Mouse (Mus musculus) myocyte (in vitro differentiated cells): ENCODE measurements around the gene D3Ertd254e. TPM values are rescaled to one million over a fixed set of nuclear protein-coding genes. Genes with fewer than 3 reads are reported as not detected.

ENCODE experiments used
- H3K27me3 ChIP-seq: one replicate; pipeline ENCODE4 v1.6.1; 2011; ENCODE audit not compliant: control insufficient read depth, insufficient read depth, insufficient read length
- H3K36me3 ChIP-seq: one replicate; pipeline ENCODE4 v1.6.1; 2011; ENCODE audit not compliant: control insufficient read depth, insufficient read depth
- H3K4me2 ChIP-seq: one replicate; pipeline ENCODE4 v1.6.1; 2011; ENCODE audit warnings: low read depth, control low read depth
- H3K4me3 ChIP-seq: one replicate; pipeline ENCODE4 v1.5.1; 2011; ENCODE audit warnings: mild to moderate bottlenecking, control low read depth, moderate library complexity
- H3K79me2 ChIP-seq: one replicate; pipeline ENCODE4 v1.6.1; 2011; ENCODE audit not compliant: control insufficient read depth, insufficient read depth
- H3ac ChIP-seq: one replicate; pipeline ENCODE4 v1.6.1; 2011; ENCODE audit not compliant: control insufficient read depth, insufficient read length
- CEBPB ChIP-seq: IDR thresholded peaks from 2 replicates; pipeline ENCODE4 v1.6.1; 2011; ENCODE audit warnings: mild to moderate bottlenecking, moderate library complexity; ENCODE audit not compliant: poor library complexity, insufficient read depth, severe bottlenecking
- E2F4 ChIP-seq: IDR thresholded peaks from one replicate; pipeline ENCODE4 v1.6.1; 2011; ENCODE audit warnings: mild to moderate bottlenecking, control low read depth, moderate library complexity; ENCODE audit not compliant: insufficient read depth
- MAX ChIP-seq: IDR thresholded peaks from one replicate; pipeline ENCODE4 v1.6.1; 2011; ENCODE audit warnings: low read depth, mild to moderate bottlenecking, control low read depth
- MYOD1 ChIP-seq, 3 experiments: IDR thresholded peaks; one replicate each; pipeline ENCODE4 v1.6.1; 2011; ENCODE audit warnings: control low read depth in 2 of 3, low read depth in 2 of 3, mild to moderate bottlenecking in 2 of 3, moderate library complexity in 1 of 3; ENCODE audit not compliant: insufficient read length in 2 of 3, control insufficient read depth in 1 of 3
- MYOG ChIP-seq, 3 experiments: IDR thresholded peaks; one replicate each; pipeline ENCODE4 v1.6.1; 2011; ENCODE audit warnings: control low read depth in 2 of 3, low read depth in 2 of 3, mild to moderate bottlenecking in 2 of 3; ENCODE audit not compliant: insufficient read length in 2 of 3, control insufficient read depth in 1 of 3, insufficient read depth in 1 of 3
- POLR2A ChIP-seq: IDR thresholded peaks from one replicate; pipeline ENCODE4 v1.6.1; 2011; ENCODE audit warnings: low read depth, mild to moderate bottlenecking, control low read depth, moderate library complexity; ENCODE audit not compliant: insufficient read length
- POLR2AphosphoS2 ChIP-seq: IDR thresholded peaks from one replicate; pipeline ENCODE4 v1.6.1; 2011; ENCODE audit warnings: low read depth, control low read depth; ENCODE audit not compliant: insufficient read length
- REST ChIP-seq: IDR thresholded peaks from one replicate; pipeline ENCODE4 v1.6.1; 2011; ENCODE audit warnings: mild to moderate bottlenecking, control low read depth, moderate library complexity; ENCODE audit not compliant: insufficient read depth, insufficient read length
- SRF ChIP-seq: IDR thresholded peaks from one replicate; pipeline ENCODE4 v1.6.1; 2011; ENCODE audit warnings: low read depth; ENCODE audit not compliant: control insufficient read depth, insufficient read length
- TCF12 ChIP-seq: IDR thresholded peaks from one replicate; pipeline ENCODE4 v1.6.1; 2011; ENCODE audit warnings: mild to moderate bottlenecking, control low read depth; ENCODE audit not compliant: poor library complexity, insufficient read depth, severe bottlenecking
- TCF3 ChIP-seq: IDR thresholded peaks from one replicate; pipeline ENCODE4 v1.6.1; 2011; ENCODE audit warnings: low read depth, control low read depth; ENCODE audit not compliant: insufficient read length
- USF1 ChIP-seq: IDR thresholded peaks from one replicate; pipeline ENCODE4 v1.6.1; 2011; ENCODE audit warnings: low read depth, mild to moderate bottlenecking, control low read depth, moderate library complexity
- polyA plus RNA-seq: library from polyadenylated mRNA; unstranded; fragments of >200 nt; fragmentation: generic; extraction: Trizol; gene quantifications from one replicate; pipeline ENCODE4 v1.2.1, GENCODE M21; 2012; ENCODE audit warnings: missing spikeins

The D3Ertd254e gene
- polyA plus RNA-seq, 1 experiment, result 1.0 TPM

- Histone ChIP-seq H3K36me3 (no peaks in the 10 kb centered on the region), H3K27me3 (no peaks in the 10 kb centered on the region), H3K79me2 (no peaks in the 10 kb centered on the region), H3ac (no peak overlapping the region), H3K4me2 (peak overlapping the region; percentile 32), H3K4me3 (no peak overlapping the region)
- TF ChIP-seq MAX, result no peak
- no peak for TF ChIP-seq TCF3
- TF ChIP-seq MYOG (IDR thresholded peaks at IDR 0.05; ENCODE audit: control insufficient read depth in 1 of 3, insufficient read depth in 1 of 3, insufficient read length in 2 of 3, low read depth in 2 of 3), result no peak
- no peak for TF ChIP-seq POLR2AphosphoS2
- no peak for TF ChIP-seq CEBPB
- TF ChIP-seq E2F4, result no peak
- no peak for TF ChIP-seq USF1
- no peak for TF ChIP-seq TCF12
- no peak for TF ChIP-seq REST
- no peak for TF ChIP-seq POLR2A
Measured at GRCm38 (mm10) chr3:36189243-36189642, 38.4 kb downstream of the D3Ertd254e start.

- Histone ChIP-seq H3K27me3 (no peaks in the 10 kb centered on the region), H3K79me2 (no peaks in the 10 kb centered on the region), H3ac (no peak overlapping the region), H3K36me3 (no peaks in the 10 kb centered on the region), H3K4me2 (no peak overlapping the region), H3K4me3 (no peak overlapping the region)
- TF ChIP-seq MYOG (IDR thresholded peaks at IDR 0.05; ENCODE audit: control insufficient read depth in 1 of 3, insufficient read depth in 1 of 3, insufficient read length in 2 of 3, low read depth in 2 of 3) (no peak), USF1 (no peak), MYOD1 (IDR thresholded peaks at IDR 0.05; ENCODE audit: control insufficient read depth in 1 of 3, insufficient read length in 2 of 3, low read depth in 2 of 3) (no peak), POLR2AphosphoS2 (no peak), REST (no peak), POLR2A (no peak)
Measured at GRCm38 (mm10) chr3:36201098-36201497, 50.3 kb downstream of the D3Ertd254e start.

GRCm38 (mm10) chr3:36202932-36203331 lies 52.1 kb downstream of the D3Ertd254e start:
- no peaks in the 10 kb centered on the region for H3K36me3 ChIP-seq
- H3K27me3 ChIP-seq, result no peaks in the 10 kb centered on the region
- no peak overlapping the region for H3K4me3 ChIP-seq
- H3K4me2 ChIP-seq, result no peak overlapping the region
- TF ChIP-seq MAX, result no peak
- TF ChIP-seq POLR2A, result no peak
- no peak for TF ChIP-seq TCF12
- TF ChIP-seq SRF, result no peak
- no peak for TF ChIP-seq USF1
- TF ChIP-seq E2F4, result no peak
- no peak for TF ChIP-seq CEBPB
- TF ChIP-seq MYOD1 (IDR thresholded peaks at IDR 0.05; ENCODE audit: control insufficient read depth in 1 of 3, insufficient read length in 2 of 3, low read depth in 2 of 3), result no peak
- no peak for TF ChIP-seq POLR2AphosphoS2
- no peak for TF ChIP-seq REST
- TF ChIP-seq TCF3, result no peak
- no peak for TF ChIP-seq MYOG (IDR thresholded peaks at IDR 0.05; ENCODE audit: control insufficient read depth in 1 of 3, insufficient read depth in 1 of 3, insufficient read length in 2 of 3, low read depth in 2 of 3)
- H3ac ChIP-seq, result no peak overlapping the region
- no peaks in the 10 kb centered on the region for H3K79me2 ChIP-seq

GRCm38 (mm10) chr3:36207520-36208264 lies 56.9 kb downstream of the D3Ertd254e start:
- no peak for TF ChIP-seq POLR2A
- TF ChIP-seq SRF, result no peak
- no peak for TF ChIP-seq MYOG (IDR thresholded peaks at IDR 0.05; ENCODE audit: control insufficient read depth in 1 of 3, insufficient read depth in 1 of 3, insufficient read length in 2 of 3, low read depth in 2 of 3)
- TF ChIP-seq TCF12, result no peak
- H3K79me2 ChIP-seq, result no peaks in the 10 kb centered on the region
- H3ac ChIP-seq, result no peak overlapping the region
- H3K27me3 ChIP-seq, result no peaks in the 10 kb centered on the region
- no peak overlapping the region for H3K4me3 ChIP-seq
- H3K36me3 ChIP-seq, result no peaks in the 10 kb centered on the region
- no peak overlapping the region for H3K4me2 ChIP-seq

- Histone ChIP-seq H3K4me3 (no peak overlapping the region), H3K36me3 (no peaks in the 10 kb centered on the region), H3K4me2 (peak overlapping the region; percentile 77), H3K27me3 (no peaks in the 10 kb centered on the region), H3ac (no peak overlapping the region), H3K79me2 (no peaks in the 10 kb centered on the region)
- TF ChIP-seq MYOG (IDR thresholded peaks at IDR 0.05; ENCODE audit: control insufficient read depth in 1 of 3, insufficient read depth in 1 of 3, insufficient read length in 2 of 3, low read depth in 2 of 3), result no peak
- TF ChIP-seq REST, result no peak
- no peak for TF ChIP-seq E2F4
- no peak for TF ChIP-seq USF1
- no peak for TF ChIP-seq SRF
- TF ChIP-seq TCF12, result no peak
- TF ChIP-seq POLR2A, result no peak
- no peak for TF ChIP-seq CEBPB
- no peak for TF ChIP-seq POLR2AphosphoS2
- TF ChIP-seq MYOD1 (IDR thresholded peaks at IDR 0.05; ENCODE audit: control insufficient read depth in 1 of 3, insufficient read length in 2 of 3, low read depth in 2 of 3), result no peak
- no peak for TF ChIP-seq TCF3
- TF ChIP-seq MAX, result no peak
Measured at GRCm38 (mm10) chr3:36209776-36210555, 59.1 kb downstream of the D3Ertd254e start.
